Mouse (Mus musculus) frontal cortex, adult 2 months (tissue): ENCODE measurements around the gene Tgfb1. TPM values are rescaled to one million over a fixed set of nuclear protein-coding genes. Genes with fewer than 3 reads are reported as not detected.
"Not testable (repeated sequence)": the region's sequence is repeated elsewhere in the genome, so short reads cannot be mapped to it uniquely, and the experiment has no call there.

ENCODE experiments used
- DNase-seq, 2 experiments: peaks; one replicate each; pipeline ENCODE4 v3.0.0; 2022; ENCODE audit warnings: low spot score in 1 of 2; ENCODE audit errors: extremely low spot score in 1 of 2
- polyA plus RNA-seq: library from polyadenylated mRNA; depleted of rRNA; stranded (reverse); fragments of >200 nt; gene quantifications from 2 replicates; pipeline ENCODE4 v1.2.3, GENCODE M21; 2012

The Tgfb1 gene
- polyA plus RNA-seq, 1 experiment, result 7.0 TPM

GRCm38 (mm10) chr7:25703793-25704494, 17.1 kb downstream of the Tgfb1 start:
- DNase-seq, result no peak

- DNase-seq, result no peak
Observed at GRCm38 (mm10) chr7:25704716-25705364, 18.0 kb downstream of the Tgfb1 start.

- peak in 1 of 2 experiments; percentile 78 for DNase-seq
Observed at GRCm38 (mm10) chr7:25705801-25706251, 19.0 kb downstream of the Tgfb1 start.

GRCm38 (mm10) chr7:25706578-25707170, 19.9 kb downstream of the Tgfb1 start:
- no peak for DNase-seq

GRCm38 (mm10) chr7:25707581-25708292, 20.9 kb downstream of the Tgfb1 start:
- DNase-seq, result no peak

GRCm38 (mm10) chr7:25709961-25710360, 23.2 kb downstream of the Tgfb1 start:
- no peak for DNase-seq

GRCm38 (mm10) chr7:25710519-25711130, 23.8 kb downstream of the Tgfb1 start:
- peak in 1 of 2 experiments; percentile 74 for DNase-seq

GRCm38 (mm10) chr7:25711165-25711564, 24.4 kb downstream of the Tgfb1 start:
- no peak for DNase-seq

- DNase-seq, result peak in 1 of 2 experiments; percentile 62
Observed at GRCm38 (mm10) chr7:25711731-25712197, 25.0 kb downstream of the Tgfb1 start.

- no peak for DNase-seq
Observed at GRCm38 (mm10) chr7:25712801-25713200, 26.0 kb downstream of the Tgfb1 start.

GRCm38 (mm10) chr7:25714581-25714980, 27.8 kb downstream of the Tgfb1 start:
- DNase-seq, result no peak

GRCm38 (mm10) chr7:25715731-25716271, 29.0 kb downstream of the Tgfb1 start:
- no peak for DNase-seq

- no peak for DNase-seq
Observed at GRCm38 (mm10) chr7:25717478-25717877, 30.7 kb downstream of the Tgfb1 start.

- peak; percentile 93 to 98 for DNase-seq
Observed at GRCm38 (mm10) chr7:25718788-25719417, 32.1 kb downstream of the Tgfb1 start, which contains the start of gene Ccdc97. TSS of gene Ccdc97 (minus strand) at chr7:25719088.

GRCm38 (mm10) chr7:25719761-25720610, 33.2 kb downstream of the Tgfb1 start:
- peak in 1 of 2 experiments; percentile 90 for DNase-seq

- DNase-seq, result no peak
Observed at GRCm38 (mm10) chr7:25720760-25721159, 34.0 kb downstream of the Tgfb1 start.

- DNase-seq, result not testable (repeated sequence)
Observed at GRCm38 (mm10) chr7:25721776-25722175, 35.0 kb downstream of the Tgfb1 start.

- DNase-seq, result no peak
Observed at GRCm38 (mm10) chr7:25725886-25726285, 39.1 kb downstream of the Tgfb1 start.

- DNase-seq, result no peak
Observed at GRCm38 (mm10) chr7:25727800-25728199, 41.0 kb downstream of the Tgfb1 start.
